Mouse (Mus musculus) embryonic facial prominence, embryonic 13.5 days (tissue): ENCODE data around the gene 1700010I14Rik. TPM values are rescaled to one million over a fixed set of nuclear protein-coding genes. Genes with fewer than 3 reads are reported as not detected.

Experiments
- ATAC-seq: fragments of 200-750 bp; cut with Nextera tagmentation; 2 replicates; pipeline ENCODE4 v1.8.0; 2017; ENCODE audit warnings: low read depth; ENCODE audit not compliant: insufficient number of reproducible peaks, insufficient read depth, low FRiP score, low TSS enrichment
- H3K27ac ChIP-seq: fragments of 300-500 bp; sonication (generic); 2 replicates; pipeline ENCODE4 v1.5.1; 2015; ENCODE audit warnings: moderate library complexity, mild to moderate bottlenecking, inconsistent platforms
- H3K27me3 ChIP-seq: fragments of 300-500 bp; sonication (generic); 2 replicates; pipeline ENCODE4 v1.6.1; 2015; ENCODE audit warnings: mild to moderate bottlenecking, inconsistent platforms
- H3K36me3 ChIP-seq: fragments of 300-500 bp; sonication (generic); 2 replicates; pipeline ENCODE4 v1.6.1; 2015; ENCODE audit warnings: mild to moderate bottlenecking, inconsistent platforms
- H3K4me1 ChIP-seq: fragments of 300-500 bp; sonication (generic); 2 replicates; pipeline ENCODE4 v1.6.1; 2015; ENCODE audit warnings: inconsistent platforms
- H3K4me2 ChIP-seq: fragments of 300-500 bp; sonication (generic); 2 replicates; pipeline ENCODE4 v1.6.1; 2015; ENCODE audit warnings: moderate library complexity, mild to moderate bottlenecking, inconsistent platforms
- H3K4me3 ChIP-seq: fragments of 300-500 bp; sonication (generic); 2 replicates; pipeline ENCODE4 v1.5.1; 2015; ENCODE audit warnings: mild to moderate bottlenecking, inconsistent platforms
- H3K9ac ChIP-seq: fragments of 300-500 bp; sonication (generic); 2 replicates; pipeline ENCODE4 v1.6.1; 2015; ENCODE audit warnings: mild to moderate bottlenecking, inconsistent platforms
- H3K9me3 ChIP-seq: fragments of 300-500 bp; sonication (generic); 2 replicates; pipeline ENCODE4 v1.6.1; 2016; ENCODE audit warnings: inconsistent platforms
- WGBS: fragments of 180-500 bp; shearing (Covaris S2); methylation state at CpG from one replicate; pipeline ENCODE4 v1.1.7; 2015; ENCODE audit warnings: mixed read lengths; 5-methylcytosine and 5-hydroxymethylcytosine counted together
- polyA plus RNA-seq: library from polyadenylated mRNA; unstranded; fragments of >200 nt; fragmentation: Nextera tagmentation; extraction: Ambion mirVana; gene quantifications from 2 replicates; pipeline ENCODE4 v1.2.1, GENCODE M21; 2015

Gene 1700010I14Rik
- polyA plus RNA-seq = 1.00 and 1.4 TPM in 2 replicates

DNA sequence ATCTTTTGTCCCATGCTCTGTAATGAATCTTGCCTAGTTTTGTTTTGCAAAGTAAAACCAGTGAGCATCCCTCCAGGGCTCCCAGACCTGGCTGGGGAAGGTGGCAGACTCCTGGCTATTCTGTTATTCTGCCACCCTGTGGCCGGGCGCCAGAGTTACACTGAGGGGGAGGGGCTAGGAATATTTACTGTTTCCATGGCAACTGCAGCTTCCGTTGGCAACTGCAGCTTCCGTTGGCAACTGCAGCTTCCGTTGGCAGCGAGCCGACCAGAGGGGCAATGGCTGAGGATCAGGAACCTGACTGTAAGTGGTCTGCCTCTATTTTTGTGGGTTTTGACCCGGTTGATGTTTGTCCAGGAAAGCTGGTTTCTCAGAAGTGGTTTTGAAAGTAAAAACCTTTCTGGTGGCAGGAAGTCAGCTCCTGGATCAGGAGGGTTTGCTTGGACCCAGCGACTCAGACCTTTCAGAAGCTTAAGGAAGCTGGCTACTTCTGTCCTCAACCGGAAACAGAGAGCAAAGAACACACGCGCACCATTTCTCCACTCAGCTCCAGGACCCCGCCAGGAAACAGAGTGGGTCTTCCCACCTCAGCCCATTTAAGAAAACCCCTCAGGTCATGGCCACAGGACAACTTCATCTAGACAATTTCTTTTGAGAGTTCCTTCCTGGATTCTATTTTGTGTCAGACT lies at the start of gene 1700010I14Rik:
Gene 1700010I14Rik (plus strand): TSS at position 215 of the 689 bp plus-strand sequence.
- Histone ChIP-seq H3K27me3 (no peaks in the 10 kb centered on the region), H3K9ac (0 out of 2 replicates have a peak within 1 kb of the TSS, but pooled peaks have one; percentile 36), H3K36me3 (no peaks in the 10 kb centered on the region), H3K27ac (no peak within 1 kb of the TSS), H3K9me3 (no peaks in the 10 kb centered on the region), H3K4me1 (peaks cover 9% of the 10 kb centered on the region), H3K4me3 (peak within 1 kb of the TSS; percentile 38), H3K4me2 (peak within 1 kb of the TSS; percentile 60)
- WGBS = 5% methylated on average over 13 of the region's 13 CpGs
- ATAC-seq = no peak

DNA sequence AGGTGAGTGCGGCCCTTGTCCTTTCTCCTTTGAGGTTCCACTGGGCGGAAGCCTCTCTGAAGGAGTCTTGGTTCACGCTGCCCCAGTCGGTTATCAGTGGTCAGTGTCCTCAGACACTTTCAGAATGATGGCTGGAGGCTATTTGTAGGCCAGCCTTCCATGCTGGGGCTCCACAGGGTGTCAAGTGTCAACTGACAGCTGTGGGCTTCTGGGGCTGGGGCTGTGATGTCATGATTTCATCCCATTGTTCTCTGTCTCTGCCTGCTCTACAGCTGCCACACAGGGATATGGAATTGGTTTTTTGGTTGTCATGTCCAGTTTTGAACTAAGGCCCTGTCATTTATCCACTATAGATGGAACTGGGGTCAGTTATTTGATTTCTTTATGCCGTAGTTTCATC lies 36.5 kb upstream of the 1700010I14Rik start:
- H3K4me3 ChIP-seq = no peak overlapping the region
- H3K27me3 ChIP-seq = no peaks in the 10 kb centered on the region; the same call in 1 of the 2 replicates
- H3K27ac ChIP-seq = no peak overlapping the region
- H3K36me3 ChIP-seq = 0 out of 2 replicates have a peak, but pooled peaks cover 3% of the 10 kb centered on the region
- H3K9ac ChIP-seq = no peak overlapping the region
- H3K9me3 ChIP-seq = no peaks in the 10 kb centered on the region
- no peak overlapping the region for H3K4me2 ChIP-seq
- H3K4me1 ChIP-seq = no peaks in the 10 kb centered on the region
- WGBS = 59% methylated on average over 5 of the region's 5 CpGs
- no peak for ATAC-seq

DNA sequence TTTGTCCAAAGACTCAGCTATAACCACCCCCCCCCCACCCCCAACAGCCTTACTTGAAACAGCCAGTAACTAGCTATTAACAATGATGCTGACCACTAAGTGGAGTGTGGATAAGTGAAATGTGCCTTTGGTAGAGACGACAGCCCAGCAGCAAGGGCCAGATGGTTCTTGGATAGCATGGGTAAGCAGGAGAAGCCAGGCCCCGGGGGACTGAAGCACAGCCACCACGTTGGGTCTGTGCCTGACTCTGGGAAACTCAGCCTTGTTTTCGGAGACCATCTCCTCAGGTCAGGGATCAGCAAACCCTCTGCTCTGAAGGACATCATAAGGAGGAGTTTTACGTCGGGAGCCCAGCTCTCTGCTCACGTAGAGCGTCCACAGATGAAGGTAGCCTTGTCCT lies 35.2 kb upstream of the 1700010I14Rik start:
- no peaks in the 10 kb centered on the region for H3K4me1 ChIP-seq
- no peak for ATAC-seq
- WGBS = 82% methylated on average over 8 of the region's 8 CpGs

DNA sequence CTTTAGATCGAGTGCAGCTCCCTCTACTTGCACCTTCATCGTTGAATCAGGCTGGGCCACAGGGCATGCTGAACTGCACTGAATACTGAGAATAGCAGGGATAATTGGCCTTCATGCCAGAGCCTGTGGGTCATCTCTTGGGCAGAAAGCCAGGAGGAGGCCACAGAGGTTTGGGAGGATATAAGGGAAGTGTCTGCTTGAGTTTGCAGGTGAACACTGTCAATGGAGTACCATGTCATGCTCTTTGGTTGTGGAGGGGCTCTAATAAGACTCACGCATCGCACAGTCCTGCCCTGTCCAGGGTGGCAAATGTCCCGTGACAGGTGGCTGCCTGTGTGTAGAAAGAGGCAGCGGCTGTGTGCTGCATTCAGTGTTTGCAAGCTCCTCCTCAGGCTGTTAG lies 30.0 kb upstream of the 1700010I14Rik start:
- no peak for ATAC-seq
- Histone ChIP-seq H3K4me1 (no peaks in the 10 kb centered on the region), H3K36me3 (no peaks in the 10 kb centered on the region), H3K9me3 (no peaks in the 10 kb centered on the region), H3K4me3 (no peak overlapping the region), H3K4me2 (no peak overlapping the region), H3K27me3 (no peaks in the 10 kb centered on the region; the same call in 1 of the 2 replicates), H3K27ac (no peak overlapping the region), H3K9ac (no peak overlapping the region)
- 87% methylated on average over 6 of the region's 6 CpGs for WGBS

More for the DNA sequence above, 35.2 kb upstream of the 1700010I14Rik start:
- no peak overlapping the region for H3K4me2 ChIP-seq
- H3K9me3 ChIP-seq = no peaks in the 10 kb centered on the region
- H3K4me3 ChIP-seq = no peak overlapping the region
- no peaks in the 10 kb centered on the region; the same call in 1 of the 2 replicates for H3K27me3 ChIP-seq
- no peak overlapping the region for H3K9ac ChIP-seq
- no peak overlapping the region for H3K27ac ChIP-seq
- 0 out of 2 replicates have a peak, but pooled peaks cover 3% of the 10 kb centered on the region for H3K36me3 ChIP-seq

DNA sequence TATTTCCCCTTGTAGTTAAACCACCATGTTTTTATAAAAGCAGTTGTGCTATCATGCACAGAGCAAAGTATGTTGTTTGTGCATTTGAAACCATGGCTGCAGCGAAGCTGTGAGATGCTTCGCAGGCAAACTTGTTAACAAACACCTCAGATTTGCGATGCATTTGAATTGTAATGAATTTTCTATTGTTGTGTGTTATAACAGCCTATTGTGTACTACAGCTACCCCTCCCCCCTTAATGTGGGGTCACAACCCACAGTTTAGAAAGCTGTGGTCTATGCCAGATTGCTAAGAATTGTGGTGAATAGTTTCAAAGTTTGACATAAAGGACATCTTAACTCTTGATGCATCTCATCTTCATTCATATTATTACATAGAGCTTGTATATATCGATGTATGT lies 27.7 kb upstream of the 1700010I14Rik start:
- no peak for ATAC-seq
- H3K27ac ChIP-seq = no peak overlapping the region
- H3K4me3 ChIP-seq = no peak overlapping the region
- no peak overlapping the region for H3K9ac ChIP-seq
- 92% methylated on average over 4 of the region's 4 CpGs for WGBS
- H3K4me1 ChIP-seq = no peaks in the 10 kb centered on the region
- H3K4me2 ChIP-seq = no peak overlapping the region
- H3K27me3 ChIP-seq = no peaks in the 10 kb centered on the region
- no peaks in the 10 kb centered on the region for H3K36me3 ChIP-seq
- H3K9me3 ChIP-seq = no peaks in the 10 kb centered on the region

DNA sequence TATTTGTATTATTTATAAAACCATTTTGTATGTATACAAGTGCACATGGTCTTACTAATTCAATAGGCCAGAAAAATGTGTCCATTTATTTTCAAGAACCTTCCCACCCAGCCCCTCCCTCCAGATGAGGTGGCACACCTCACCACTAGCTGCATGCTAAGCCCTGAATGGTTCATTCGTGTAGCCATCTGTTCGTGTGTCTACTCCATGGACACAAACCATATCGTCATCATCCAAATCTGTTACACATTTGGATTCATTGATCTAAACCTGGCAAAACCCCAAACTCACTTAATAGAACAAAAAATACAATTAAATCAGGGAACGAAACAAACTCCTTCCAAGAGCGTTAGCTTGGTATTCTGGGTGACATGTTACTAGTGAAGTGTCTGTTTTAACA lies 27.0 kb upstream of the 1700010I14Rik start:
- Histone ChIP-seq H3K4me3 (no peak overlapping the region), H3K9me3 (no peaks in the 10 kb centered on the region), H3K36me3 (no peaks in the 10 kb centered on the region), H3K4me1 (no peaks in the 10 kb centered on the region), H3K4me2 (no peak overlapping the region), H3K27ac (no peak overlapping the region), H3K27me3 (no peaks in the 10 kb centered on the region), H3K9ac (no peak overlapping the region)
- ATAC-seq = no peak
- 68% methylated on average over 5 of the region's 5 CpGs for WGBS

DNA sequence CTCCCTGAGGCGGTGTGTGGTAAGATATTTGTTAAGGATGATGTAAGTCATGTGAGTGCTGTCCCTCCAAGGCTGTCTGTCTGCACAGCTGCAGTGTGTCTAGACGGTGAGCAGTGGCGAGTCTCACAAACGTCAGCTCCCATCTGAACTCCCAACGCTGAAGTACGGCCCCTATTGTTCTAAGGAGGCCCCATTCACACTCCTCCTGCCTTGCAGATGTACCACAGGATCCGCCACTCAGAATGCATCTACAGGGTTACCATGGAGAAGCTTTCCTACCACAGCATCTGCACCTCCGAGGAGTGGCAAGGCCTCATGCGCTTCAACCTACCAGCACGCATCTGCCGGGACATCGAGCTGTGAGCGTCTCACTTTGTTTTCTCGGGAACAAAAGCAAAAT lies 26.5 kb upstream of the 1700010I14Rik start:
- WGBS = 73% methylated on average over 14 of the region's 14 CpGs
- Histone ChIP-seq H3K27me3 (no peaks in the 10 kb centered on the region), H3K9ac (no peak overlapping the region), H3K4me1 (no peaks in the 10 kb centered on the region), H3K4me3 (no peak overlapping the region), H3K4me2 (no peak overlapping the region), H3K27ac (no peak overlapping the region), H3K36me3 (no peaks in the 10 kb centered on the region), H3K9me3 (no peaks in the 10 kb centered on the region)
- no peak for ATAC-seq

DNA sequence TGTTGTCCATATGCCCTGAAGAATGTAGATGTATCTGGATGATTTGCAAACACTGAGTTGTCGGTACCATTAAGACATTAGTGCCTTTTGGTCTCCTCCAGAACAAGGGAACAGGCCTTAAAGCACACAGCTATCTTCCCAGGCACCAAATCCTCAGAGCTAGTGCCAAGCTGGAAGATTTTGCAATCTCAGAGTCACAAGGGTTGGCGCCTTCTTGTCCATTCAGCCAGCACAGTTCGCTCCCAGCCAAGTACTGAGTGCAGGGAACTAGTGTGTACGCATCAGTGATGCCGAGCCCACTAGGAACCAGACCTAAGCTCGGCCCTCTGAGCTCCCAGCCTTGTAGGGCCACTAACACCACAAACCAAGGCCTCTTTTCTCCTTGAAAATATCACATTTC lies 23.0 kb upstream of the 1700010I14Rik start:
- Histone ChIP-seq H3K36me3 (no peaks in the 10 kb centered on the region), H3K27ac (no peak overlapping the region), H3K9ac (no peak overlapping the region), H3K4me2 (no peak overlapping the region), H3K27me3 (no peaks in the 10 kb centered on the region), H3K4me3 (no peak overlapping the region), H3K4me1 (no peaks in the 10 kb centered on the region), H3K9me3 (no peaks in the 10 kb centered on the region)
- 94% methylated on average over 6 of the region's 6 CpGs for WGBS
- ATAC-seq = no peak

DNA sequence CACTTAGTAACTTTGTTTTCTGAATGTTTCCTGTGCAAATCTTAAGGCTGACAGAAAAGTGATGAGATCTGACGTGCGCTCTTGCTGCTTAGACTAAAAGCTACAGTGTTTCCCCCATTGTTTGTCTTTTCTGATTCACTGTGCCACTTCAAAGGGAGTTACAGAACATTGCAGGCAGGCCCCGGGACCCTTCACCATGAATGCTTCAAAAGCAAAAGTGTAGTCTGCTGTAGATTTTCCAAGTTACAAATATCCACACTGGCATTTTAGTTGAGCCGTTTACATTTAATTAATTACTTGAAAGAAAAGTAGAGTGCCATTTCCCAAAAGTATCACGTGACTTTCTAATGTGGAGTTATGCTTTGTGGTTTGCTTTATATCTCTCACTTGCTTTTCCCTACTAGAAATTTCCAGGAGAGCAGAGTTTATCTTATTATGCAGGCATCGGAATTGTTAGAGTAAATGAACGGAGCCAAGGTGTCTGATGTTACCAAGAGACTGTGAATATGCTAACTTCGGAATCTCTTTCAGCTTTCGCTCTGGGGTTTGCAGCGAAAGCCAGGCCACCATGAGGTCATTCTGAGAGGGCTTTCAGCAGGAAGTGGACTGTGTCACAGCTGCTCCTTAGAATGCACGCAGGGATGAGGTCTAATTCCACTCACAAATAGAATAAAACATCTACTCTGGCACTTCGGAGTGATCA lies 15.8 kb upstream of the 1700010I14Rik start:
- WGBS = 31% methylated on average over 12 of the region's 12 CpGs
- no peaks in the 10 kb centered on the region for H3K27me3 ChIP-seq
- H3K4me1 ChIP-seq = peaks cover 8% of the 10 kb centered on the region; the same call in 1 of the 2 replicates
- no peak overlapping the region for H3K27ac ChIP-seq
- H3K36me3 ChIP-seq = no peaks in the 10 kb centered on the region
- no peak overlapping the region for H3K4me3 ChIP-seq
- H3K9ac ChIP-seq = no peak overlapping the region
- H3K9me3 ChIP-seq = no peaks in the 10 kb centered on the region
- ATAC-seq = no peak
- no peak overlapping the region for H3K4me2 ChIP-seq

DNA sequence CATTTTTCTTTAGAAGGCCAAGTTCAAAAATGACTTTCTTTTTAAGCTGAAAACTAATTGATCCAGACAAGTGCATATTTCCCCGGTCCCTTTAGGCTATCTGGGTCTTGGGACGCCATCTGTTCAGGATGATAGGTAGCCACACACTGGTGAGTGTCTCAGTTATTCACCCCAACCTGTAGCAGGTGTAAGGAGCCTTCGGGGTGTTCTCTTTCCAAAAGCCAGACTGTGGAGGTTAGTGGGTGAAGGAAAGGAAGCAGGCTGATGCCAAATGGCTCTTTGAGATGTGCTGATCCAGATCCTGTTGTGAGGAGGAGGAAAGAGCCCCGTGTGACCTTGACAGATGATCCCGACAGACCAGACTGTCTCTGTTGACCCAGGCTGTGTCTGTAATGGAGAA lies 14.8 kb upstream of the 1700010I14Rik start:
- Histone ChIP-seq H3K4me1 (peaks cover 8% of the 10 kb centered on the region; the same call in 1 of the 2 replicates), H3K9me3 (no peaks in the 10 kb centered on the region), H3K27ac (no peak overlapping the region), H3K9ac (no peak overlapping the region), H3K4me3 (no peak overlapping the region), H3K27me3 (no peaks in the 10 kb centered on the region), H3K4me2 (no peak overlapping the region), H3K36me3 (no peaks in the 10 kb centered on the region)
- 69% methylated on average over 5 of the region's 5 CpGs for WGBS
- no peak for ATAC-seq

DNA sequence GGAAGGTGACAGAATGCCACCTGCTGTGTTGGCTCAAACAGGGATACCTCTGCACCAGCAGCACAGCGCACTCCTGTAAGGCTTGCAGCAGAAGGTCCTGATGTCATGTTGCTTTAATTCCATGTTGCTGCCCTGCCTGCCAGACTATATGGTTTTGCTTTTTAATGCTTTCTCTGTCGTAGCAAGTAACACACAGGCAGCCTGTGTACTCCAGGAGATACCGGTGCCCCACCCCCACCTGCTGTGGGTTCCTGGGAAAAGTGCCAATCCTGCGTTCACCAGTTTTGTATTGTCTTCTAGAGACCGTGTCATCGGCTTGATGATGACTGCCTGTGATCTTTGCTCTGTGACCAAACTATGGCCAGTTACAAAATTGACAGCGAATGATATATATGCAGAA lies 13.7 kb upstream of the 1700010I14Rik start:
- no peak overlapping the region for H3K4me3 ChIP-seq
- H3K9me3 ChIP-seq = no peaks in the 10 kb centered on the region
- no peak overlapping the region for H3K9ac ChIP-seq
- 0 out of 2 replicates have a peak, but pooled peaks cover 6% of the 10 kb centered on the region for H3K36me3 ChIP-seq
- H3K27me3 ChIP-seq = no peaks in the 10 kb centered on the region
- WGBS = 61% methylated on average over 7 of the region's 7 CpGs
- ATAC-seq = no peak
- H3K4me2 ChIP-seq = no peak overlapping the region
- H3K27ac ChIP-seq = no peak overlapping the region
- H3K4me1 ChIP-seq = peaks cover 8% of the 10 kb centered on the region; the same call in 1 of the 2 replicates
